In the genomic region with DNA sequence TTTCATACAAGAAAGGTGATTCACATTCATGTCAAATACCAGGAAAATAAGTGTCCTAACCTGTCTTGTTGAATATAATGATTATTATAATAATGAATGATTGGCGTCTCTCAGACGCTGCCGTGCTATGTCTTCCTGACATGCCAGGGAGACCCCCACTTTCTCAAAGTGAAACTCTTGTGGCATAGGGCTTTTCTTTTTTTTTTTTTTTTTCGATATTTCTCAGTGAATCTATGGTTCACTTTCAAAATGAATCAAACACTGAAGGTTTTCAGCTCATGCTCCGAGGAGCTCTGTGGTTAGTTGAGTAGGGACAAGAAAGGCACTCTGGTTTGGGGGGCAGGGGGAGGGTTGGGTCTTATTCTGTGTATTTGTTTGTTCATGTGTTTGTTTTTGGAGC, we compare ENCODE assay signal across 19 mouse cellular contexts. TPM values are rescaled to one million over a fixed set of nuclear protein-coding genes. Genes with fewer than 3 reads are reported as not detected.
"Had no signal": no experiment of that assay in that cellular context is flagged by ENCODE, and none has a peak within 500 bp of the region (broad histone marks: within the 10 kb centered on the region; RNA-seq: fewer than 3 reads in every experiment).

No protein-coding gene starts in this region.

- ATAC-seq: liver, postnatal 0 days; lung, postnatal 0 days; midbrain, embryonic 13.5 days; midbrain, embryonic 16.5 days had no signal

- H3K36me3 ChIP-seq: kidney, embryonic 15.5 days; limb, embryonic 12.5 days; limb, embryonic 15.5 days; midbrain, embryonic 10.5 days; midbrain, embryonic 13.5 days had no signal

- H3K27ac ChIP-seq: kidney, embryonic 15.5 days; limb, embryonic 12.5 days; limb, embryonic 15.5 days; liver, embryonic 14.5 days; midbrain, embryonic 10.5 days; midbrain, embryonic 13.5 days had no signal

- H3K4me1 ChIP-seq: kidney, embryonic 15.5 days; limb, embryonic 12.5 days; limb, embryonic 15.5 days; midbrain, embryonic 10.5 days had no signal

- H3K27me3 ChIP-seq: kidney, embryonic 15.5 days; limb, embryonic 12.5 days; limb, embryonic 15.5 days; megakaryocyte, embryonic 14.5 days; midbrain, embryonic 13.5 days had no signal

- H3K4me3 ChIP-seq: kidney, embryonic 15.5 days; limb, embryonic 12.5 days; limb, embryonic 15.5 days; megakaryocyte, embryonic 14.5 days; midbrain, embryonic 10.5 days; midbrain, embryonic 13.5 days had no signal

- H3K9ac ChIP-seq: kidney, embryonic 15.5 days; limb, embryonic 12.5 days; limb, embryonic 15.5 days; liver, embryonic 14.5 days; liver, postnatal 0 days; lung, embryonic 14.5 days; midbrain, embryonic 13.5 days had no signal

- H3K9me3 ChIP-seq: limb, embryonic 15.5 days had no signal

- H3K4me2 ChIP-seq: kidney, embryonic 15.5 days; limb, embryonic 12.5 days; limb, embryonic 15.5 days; liver, embryonic 11.5 days; lung, embryonic 14.5 days; midbrain, embryonic 13.5 days had no signal

- DNase-seq: kidney, adult 8-10 months; kidney, postnatal 10 days; kidney, postnatal 36 days; left cerebral cortex, postnatal 4 days; liver, postnatal 0 days; lung, embryonic 14.5 days; lung, postnatal 36 days; thymus, adult 18-20 months; thymus, postnatal 36 days had no signal

RNA-seq across cellular contexts. Expression of a gene that starts 22.8 kb away (rescaled TPM):
- polyA plus RNA-seq: liver, embryonic 14.5 days had no signal
